Mouse (Mus musculus): ENCODE measurements at regions not wholly inside any gene's neighbourhood (a gene's known extent, or its start where the extent isn't known, plus 50 kb on each side); places are given as distances from the start of the nearest gene placed in this dataset.

- no peak for TF ChIP-seq CTCF (conservative IDR thresholded peaks at IDR 0.05; ENCODE audit: insufficient read depth, insufficient read length, low read depth, low read length)
- no peak for TF ChIP-seq POLR2A (IDR thresholded peaks at IDR 0.05; ENCODE audit: low read depth, low read length)
Observed at GRCm38 (mm10) chr9:113309707-113310574, 398.1 kb downstream of the Pdcd6ip start.
